Comparison of ENCODE assay signal across 17 mouse cellular contexts in genomic region chr15:82984574-82984973, GRCm38 (mm10). TPM values are rescaled to one million over a fixed set of nuclear protein-coding genes. Genes with fewer than 3 reads are reported as not detected.
DNase-seq lines count a peak whose midpoint lies in the region; ATAC-seq and TF ChIP-seq lines count a peak whose summit lies in the region.
"Had no signal": no experiment of that assay in that cellular context is flagged by ENCODE, and none has a peak within 500 bp of the region (broad histone marks: within the 10 kb centered on the region; RNA-seq: fewer than 3 reads in every experiment).

No protein-coding gene starts in this region.

- H3K4me2 ChIP-seq in neural tube, embryonic 11.5 days (ENCODE audit: low read depth) = no peak overlapping the region
- peak overlapping the region; percentile 3; the same call in 1 of the 2 replicates for H3K4me2 ChIP-seq in forebrain, postnatal 0 days (ENCODE audit: low read depth)
- no peak overlapping the region for H3K4me2 ChIP-seq in midbrain, embryonic 11.5 days
- H3K4me2 ChIP-seq: lung, embryonic 15.5 days had no signal

- TF ChIP-seq CTCF in forebrain, postnatal 0 days (IDR thresholded peaks at IDR 0.05; ENCODE audit: low read depth) = no peak

- no peak for ATAC-seq in neural tube, embryonic 11.5 days (ENCODE audit: insufficient read depth, low FRiP score, low TSS enrichment)
- ATAC-seq in forebrain, postnatal 0 days = no peak
- ATAC-seq in midbrain, embryonic 11.5 days (ENCODE audit: low FRiP score) = no peak
- ATAC-seq: activated CD4-positive, CD25-positive, alpha-beta regulatory T cell, adult 4 months; CD4-positive, CD25-positive, alpha-beta regulatory T cell, adult 4 months had no signal

- no peaks in the 10 kb centered on the region for H3K9me3 ChIP-seq in neural tube, embryonic 11.5 days (ENCODE audit: control insufficient read depth, low read length)
- no peaks in the 10 kb centered on the region for H3K9me3 ChIP-seq in forebrain, postnatal 0 days (ENCODE audit: low read length)
- H3K9me3 ChIP-seq in midbrain, embryonic 11.5 days (ENCODE audit: control insufficient read depth, low read length) = no peaks in the 10 kb centered on the region
- H3K9me3 ChIP-seq: lung, embryonic 15.5 days had no signal

- H3K4me3 ChIP-seq in neural tube, embryonic 11.5 days (ENCODE audit: low read depth, low read length) = no peak overlapping the region
- no peak overlapping the region for H3K4me3 ChIP-seq in forebrain, postnatal 0 days (ENCODE audit: low read depth, low read length)
- H3K4me3 ChIP-seq in midbrain, embryonic 11.5 days (ENCODE audit: low read depth, low read length) = no peak overlapping the region
- H3K4me3 ChIP-seq: lung, embryonic 15.5 days had no signal

- 63% methylated on average over 7 of the region's 7 CpGs for WGBS in neural tube, embryonic 11.5 days
- WGBS in forebrain, postnatal 0 days = 43% methylated on average over 7 of the region's 7 CpGs
- 56% methylated on average over 7 of the region's 7 CpGs for WGBS in midbrain, embryonic 11.5 days

- peaks cover 32% of the 10 kb centered on the region for H3K27me3 ChIP-seq in neural tube, embryonic 11.5 days (ENCODE audit: control insufficient read depth, insufficient read depth, low read length)
- no peaks in the 10 kb centered on the region for H3K27me3 ChIP-seq in forebrain, postnatal 0 days (ENCODE audit: insufficient read depth, low read length)
- peaks cover 19% of the 10 kb centered on the region for H3K27me3 ChIP-seq in midbrain, embryonic 11.5 days (ENCODE audit: control insufficient read depth, insufficient read depth, low read length)

- H3K4me1 ChIP-seq in neural tube, embryonic 11.5 days (ENCODE audit: control insufficient read depth, insufficient read depth, low read length) = peaks cover 30% of the 10 kb centered on the region
- peaks cover 52% of the 10 kb centered on the region for H3K4me1 ChIP-seq in forebrain, postnatal 0 days (ENCODE audit: insufficient read depth)
- peaks cover 52% of the 10 kb centered on the region for H3K4me1 ChIP-seq in midbrain, embryonic 11.5 days (ENCODE audit: control insufficient read depth, insufficient read depth, low read length)

- H3K36me3 ChIP-seq in neural tube, embryonic 11.5 days (ENCODE audit: control insufficient read depth, insufficient read depth, low read length) = no peaks in the 10 kb centered on the region
- no peaks in the 10 kb centered on the region for H3K36me3 ChIP-seq in forebrain, postnatal 0 days (ENCODE audit: insufficient read depth)
- H3K36me3 ChIP-seq in midbrain, embryonic 11.5 days (ENCODE audit: control insufficient read depth, insufficient read depth, low read length) = no peaks in the 10 kb centered on the region
- H3K36me3 ChIP-seq: lung, embryonic 15.5 days had no signal

- no peak overlapping the region for H3K9ac ChIP-seq in neural tube, embryonic 11.5 days (ENCODE audit: low read length)
- no peak overlapping the region for H3K9ac ChIP-seq in forebrain, postnatal 0 days
- no peak overlapping the region for H3K9ac ChIP-seq in midbrain, embryonic 11.5 days (ENCODE audit: low read length)
- H3K9ac ChIP-seq: lung, embryonic 15.5 days had no signal

- DNase-seq in neural tube, embryonic 11.5 days (ENCODE audit: low spot score) = no peak
- DNase-seq in neural tube, embryonic 10.5 days (ENCODE audit: extremely low spot score, low spot score) = no peak
- DNase-seq in forebrain, postnatal 0 days = no peak
- no peak for DNase-seq in midbrain, embryonic 11.5 days (ENCODE audit: low spot score, missing footprints)
- no peak for DNase-seq in urinary bladder, postnatal 25 days (ENCODE audit: low spot score)
- no peak for DNase-seq in B cell, adult 2 months
- DNase-seq in layer of hippocampus, adult 9-10 months (ENCODE audit: low spot score) = no peak
- DNase-seq: cerebellum, adult 18-20 months; embryo, embryonic 11 days; heart, postnatal 10 days; kidney, adult 18-20 months; liver; right cerebral cortex, postnatal 4 days; thymus, postnatal 25 days had no signal

- H3K27ac ChIP-seq in neural tube, embryonic 11.5 days (ENCODE audit: low read depth, low read length) = peak overlapping the region; percentile 75; the same call in 1 of the 2 replicates
- H3K27ac ChIP-seq in forebrain, postnatal 0 days (ENCODE audit: low read depth, low read length) = 0 out of 2 replicates have a peak overlapping the region, but pooled peaks have one; percentile 92
- H3K27ac ChIP-seq in midbrain, embryonic 11.5 days (ENCODE audit: low read depth, low read length) = peak overlapping the region; percentile 84; the same call in 1 of the 2 replicates

RNA-seq across cellular contexts. Expression of gene Tcf20, which starts 3.1 kb away (rescaled TPM):
- polyA plus RNA-seq in neural tube, embryonic 11.5 days (2014; fragmentation: Nextera tagmentation; extraction: Ambion mirVana) = 12.4 TPM in 2 replicates
- 120 and 150 TPM in 2 replicates for total RNA-seq in forebrain, postnatal 0 days (2014; rRNA removed)
- 10.3 and 12.2 TPM in 2 replicates for polyA plus RNA-seq in forebrain, postnatal 0 days (2015; fragmentation: Nextera tagmentation; extraction: Ambion mirVana)
- 12.3 and 13.5 TPM in 2 replicates for polyA plus RNA-seq in midbrain, embryonic 11.5 days (2014; fragmentation: Nextera tagmentation; extraction: Ambion mirVana)

RNA-seq across cellular contexts. Expression of gene Nfam1, which starts 48.5 kb away (rescaled TPM):
- polyA plus RNA-seq in neural tube, embryonic 11.5 days (2014; fragmentation: Nextera tagmentation; extraction: Ambion mirVana) = 3.0 and 3.7 TPM in 2 replicates
- 0.69 and 2.9 TPM in 2 replicates for total RNA-seq in forebrain, postnatal 0 days (2014; rRNA removed)
- polyA plus RNA-seq in forebrain, postnatal 0 days (2015; fragmentation: Nextera tagmentation; extraction: Ambion mirVana) = 1.5 and 1.8 TPM in 2 replicates
- 3.9 and 4.0 TPM in 2 replicates for polyA plus RNA-seq in midbrain, embryonic 11.5 days (2014; fragmentation: Nextera tagmentation; extraction: Ambion mirVana)
